Mouse (Mus musculus): ENCODE results near the gene Eras. TPM values are rescaled to one million over a fixed set of nuclear protein-coding genes. Genes with fewer than 3 reads are reported as not detected.

Gene Eras
- polyA plus RNA-seq (2012), result not detected in 2 replicates

GRCm38 (mm10) chrX:7928270-7928790, at the start of gene Eras:
Eras (minus strand) TSS chrX:7928607.

GRCm38 (mm10) chrX:7977892-7978291, 49.5 kb upstream of the Eras start, which contains the start of gene Gata1:
Gata1 (minus strand) TSS chrX:7978071.

GRCm38 (mm10) chrX:7947108-7947899, 18.9 kb upstream of the Eras start, which contains the start of gene Hdac6:
Hdac6 (minus strand) TSS chrX:7947889.

DNA sequence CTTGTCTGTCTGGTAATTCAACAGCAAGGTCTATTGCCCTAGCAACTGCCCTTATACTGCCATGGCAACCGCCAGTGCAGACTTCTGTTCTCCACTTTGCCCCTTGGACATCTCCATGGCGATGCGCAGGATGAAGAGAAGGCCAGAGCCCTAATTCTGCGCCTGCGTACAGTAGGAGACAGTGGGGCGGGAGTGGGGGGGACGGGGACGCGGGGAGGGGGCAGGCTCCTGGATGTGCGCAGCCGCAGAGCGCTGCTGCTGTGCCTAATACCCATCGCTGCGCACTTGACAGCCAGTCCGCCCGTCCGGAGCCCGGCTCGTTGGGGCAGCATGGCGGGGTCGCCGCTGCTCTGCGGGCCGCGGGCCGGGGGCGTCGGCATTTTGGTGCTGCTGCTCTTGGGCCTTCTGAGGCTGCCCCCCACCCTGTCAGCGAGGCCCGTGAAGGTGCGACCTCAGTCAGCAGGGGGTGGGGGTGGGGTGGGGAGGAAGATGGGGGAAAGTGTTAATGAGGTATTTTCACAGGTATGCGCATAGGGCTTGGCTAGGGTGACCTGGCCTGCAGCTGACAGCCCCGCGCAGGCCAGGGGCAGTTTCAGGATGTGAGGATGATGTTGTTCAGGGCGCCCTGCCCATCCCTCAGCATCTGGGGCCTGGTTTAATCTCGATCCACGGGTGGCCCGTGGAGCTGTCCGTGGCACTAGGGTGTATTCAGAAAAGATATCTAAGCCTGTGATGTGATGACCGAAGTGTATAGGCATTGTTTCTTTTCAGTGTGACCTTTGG, 8.6 kb downstream of the Eras start, which contains the start of gene Pcsk1n:
Gene Pcsk1n (plus strand): TSS at position 222 of the 783 bp plus-strand sequence.

GRCm38 (mm10) chrX:7909242-7909641, 19.2 kb downstream of the Eras start, which contains the start of gene Gm10490:
Gm10490 (plus strand) TSS chrX:7909542.

GRCm38 (mm10) chrX:7907735-7908134, 20.7 kb downstream of the Eras start, which contains the start of gene Gm10491:
Gm10491 (minus strand) TSS chrX:7907835.

GRCm38 (mm10) chrX:7898880-7899874, 29.2 kb downstream of the Eras start, which contains the start of the genes Pqbp1 and Timm17b:
Pqbp1 (minus strand) TSS chrX:7899269.
Timm17b (plus strand) TSS chrX:7899357.

GRCm38 (mm10) chrX:7883841-7884567, 44.4 kb downstream of the Eras start, which contains the start of gene Slc35a2:
Slc35a2 (plus strand) TSS chrX:7884028.

GRCm38 (mm10) chrX:7878007-7878419, 50.4 kb downstream of the Eras start, which contains the start of gene Pim2:
Pim2 (plus strand) TSS chrX:7878262.

Other genes with a start within 250 kb of the Eras start
- 0.02 and 0.16 TPM in 2 replicates for gene Magix, start 247.4 kb downstream of the Eras start, polyA plus RNA-seq (2012)
- 7.6 and 9.3 TPM in 2 replicates for gene Gpkow, start 231.5 kb downstream of the Eras start, polyA plus RNA-seq (2012)
- gene Wdr45, start 214.3 kb downstream of the Eras start, polyA plus RNA-seq (2012), result 29.1 and 38.9 TPM in 2 replicates
- gene Gm45208, start 206.4 kb downstream of the Eras start, polyA plus RNA-seq (2012), result 5.4 and 5.5 TPM in 2 replicates
- gene Praf2, start 200.2 kb downstream of the Eras start, polyA plus RNA-seq (2012), result 13.0 and 14.3 TPM in 2 replicates
- gene Ccdc120, start 177.7 kb downstream of the Eras start, polyA plus RNA-seq (2012), result 9.2 and 12.0 TPM in 2 replicates
- 35.0 and 39.3 TPM in 2 replicates for gene Tfe3, start 166.0 kb downstream of the Eras start, polyA plus RNA-seq (2012)
- 30.7 and 49.9 TPM in 2 replicates for gene Gripap1, start 138.8 kb downstream of the Eras start, polyA plus RNA-seq (2012)
- gene Kcnd1, start 106.3 kb downstream of the Eras start, polyA plus RNA-seq (2012), result 0.55 and 0.57 TPM in 2 replicates
- 82.6 and 87.6 TPM in 2 replicates for gene Otud5, start 87.2 kb downstream of the Eras start, polyA plus RNA-seq (2012)
- 24.2 and 25.3 TPM in 2 replicates for gene Pim2, start 50.3 kb downstream of the Eras start, polyA plus RNA-seq (2012)
- 43.2 and 61.9 TPM in 2 replicates for gene Slc35a2, start 44.6 kb downstream of the Eras start, polyA plus RNA-seq (2012)
- gene Pqbp1, start 29.3 kb downstream of the Eras start, polyA plus RNA-seq (2012), result 168 and 179 TPM in 2 replicates
- gene Timm17b, start 29.2 kb downstream of the Eras start, polyA plus RNA-seq (2012), result 115 and 120 TPM in 2 replicates
- gene Gm10491, start 20.8 kb downstream of the Eras start, polyA plus RNA-seq (2012), result not detected in 2 replicates
- gene Gm10490, start 19.1 kb downstream of the Eras start, polyA plus RNA-seq (2012), result not detected in 2 replicates
- gene Pcsk1n, start 8.8 kb downstream of the Eras start, polyA plus RNA-seq (2012), result 0.06 TPM in 2 replicates
- gene Hdac6, start 19.3 kb upstream of the Eras start, polyA plus RNA-seq (2012), result 8.0 and 10.3 TPM in 2 replicates
- gene Gata1, start 49.5 kb upstream of the Eras start, polyA plus RNA-seq (2012), result 28.0 and 45.7 TPM in 2 replicates
- gene Glod5, start 89.9 kb upstream of the Eras start, polyA plus RNA-seq (2012), result not detected in 2 replicates
- gene Suv39h1, start 146.2 kb upstream of the Eras start, polyA plus RNA-seq (2012), result 20.0 and 21.1 TPM in 2 replicates
- 231 and 266 TPM in 2 replicates for gene Was, start 161.9 kb upstream of the Eras start, polyA plus RNA-seq (2012)
- gene Wdr13, start 204.3 kb upstream of the Eras start, polyA plus RNA-seq (2012), result 36.2 and 54.9 TPM in 2 replicates
- gene Rbm3, start 217.3 kb upstream of the Eras start, polyA plus RNA-seq (2012), result 148 and 243 TPM in 2 replicates
- gene Tbc1d25, start 247.6 kb upstream of the Eras start, polyA plus RNA-seq (2012), result 4.8 and 5.3 TPM in 2 replicates